Mouse (Mus musculus): ENCODE measurements around the gene Klhl6. TPM values are rescaled to one million over a fixed set of nuclear protein-coding genes. Genes with fewer than 3 reads are reported as not detected.

Gene Klhl6
- total and polyA plus RNA-seq, 3 experiments: 5.3 to 5.4 (median 5.4) TPM

DNA sequence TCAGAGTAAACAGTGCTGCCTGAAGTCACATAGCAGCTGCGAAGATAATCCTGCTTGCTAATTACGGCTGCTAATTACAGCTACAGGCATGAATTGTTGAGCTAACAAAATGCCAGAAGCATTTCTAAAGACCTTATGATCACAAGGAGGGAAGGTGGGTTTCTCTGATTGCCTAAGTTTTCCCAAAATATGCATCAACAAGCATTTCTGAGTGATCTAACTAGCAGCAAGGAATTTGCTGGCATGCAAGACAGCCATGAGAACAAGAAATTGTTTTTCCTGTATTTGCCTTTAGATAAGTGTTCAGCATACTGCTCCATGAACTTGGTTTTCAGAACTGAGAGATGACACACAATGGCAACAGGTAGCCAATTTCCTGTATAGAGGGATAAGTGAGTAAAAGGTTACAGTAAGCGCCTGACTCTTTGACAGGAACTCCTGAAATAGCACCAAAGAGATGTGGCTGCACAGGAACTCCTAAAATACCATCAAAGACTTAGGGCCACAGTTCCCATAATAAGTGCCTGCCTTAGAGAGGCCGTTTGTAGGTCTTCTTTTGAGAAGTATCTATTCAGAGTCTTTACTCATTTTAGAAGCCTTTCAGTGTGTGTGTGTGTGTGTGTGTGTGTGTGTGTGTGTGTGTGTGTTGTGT lies 22.3 kb downstream of the Klhl6 start:
- intact Hi-C loops (cut with DNase I): loop anchor here (5.0 kb wide), 2 partner anchors 62 to 137 kb away; partner anchors contain the start of gene Klhl24

DNA sequence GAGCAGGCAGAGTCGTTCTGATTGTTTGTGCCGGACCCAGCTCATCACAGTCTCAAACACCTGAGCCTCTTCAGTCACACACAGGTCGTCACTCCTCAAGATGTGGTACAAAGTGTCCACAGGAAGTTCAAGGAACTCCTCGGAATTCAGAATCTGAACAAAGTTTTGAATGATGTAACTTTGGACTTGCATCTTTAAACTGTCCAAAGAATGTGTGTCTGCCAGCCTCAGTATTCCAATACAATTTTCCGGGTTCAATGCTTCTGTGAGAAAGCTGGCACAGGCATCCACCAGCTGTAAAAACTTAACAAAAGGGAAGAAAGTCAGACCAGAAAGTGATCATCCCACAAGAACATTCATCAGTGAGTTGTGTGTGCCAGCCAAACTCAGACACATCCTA lies 25.8 kb downstream of the Klhl6 start:
- TF ChIP-seq EP300 (IDR thresholded peaks at IDR 0.05; ENCODE audit: insufficient read depth, low read depth, low read length) (no peak), CTCF (IDR thresholded peaks at IDR 0.05) (no peak), POLR2A (IDR thresholded peaks at IDR 0.05; ENCODE audit: insufficient read depth, low read depth, low read length) (no peak)
- WGBS: 72% methylated on average over 5 of the region's 5 CpGs
- no peak overlapping the region for H3K9ac ChIP-seq (ENCODE audit: low read depth, low read length)
- intact Hi-C loops (cut with DNase I): no loop called here
- H3K27ac ChIP-seq: no peak overlapping the region
- peaks cover 17% of the 10 kb centered on the region for H3K36me3 ChIP-seq (ENCODE audit: control insufficient read depth, insufficient read depth, low read length)
- no peaks in the 10 kb centered on the region for H3K79me2 ChIP-seq (replicated peaks; ENCODE audit: control insufficient read depth, insufficient read depth, low read length)
- DNase-seq: no peak
- H3K27me3 ChIP-seq (ENCODE audit: control insufficient read depth, insufficient read depth, low read length): no peaks in the 10 kb centered on the region
- H3K4me1 ChIP-seq (ENCODE audit: control insufficient read depth, insufficient read depth, low read length): peaks cover 6% of the 10 kb centered on the region
- no peak overlapping the region for H3K4me3 ChIP-seq

More for the DNA sequence above, 22.3 kb downstream of the Klhl6 start:
- TF ChIP-seq EP300 (IDR thresholded peaks at IDR 0.05; ENCODE audit: insufficient read depth, low read depth, low read length) (no peak), CTCF (IDR thresholded peaks at IDR 0.05) (no peak)
- peaks cover 31% of the 10 kb centered on the region for H3K36me3 ChIP-seq (ENCODE audit: control insufficient read depth, insufficient read depth, low read length)
- peaks cover 3% of the 10 kb centered on the region; the same call in 1 of the 2 replicates for H3K79me2 ChIP-seq (replicated peaks; ENCODE audit: control insufficient read depth, insufficient read depth, low read length)
- H3K4me3 ChIP-seq: no peak overlapping the region
- H3K9ac ChIP-seq (ENCODE audit: low read depth, low read length): no peak overlapping the region
- no peak for DNase-seq
- WGBS: 13% methylated on average over 4 of the region's 4 CpGs
- no peaks in the 10 kb centered on the region for H3K27me3 ChIP-seq (ENCODE audit: control insufficient read depth, insufficient read depth, low read length)
- peaks cover 14% of the 10 kb centered on the region for H3K4me1 ChIP-seq (ENCODE audit: control insufficient read depth, insufficient read depth, low read length)
- peak overlapping the region; percentile 59 for H3K27ac ChIP-seq

DNA sequence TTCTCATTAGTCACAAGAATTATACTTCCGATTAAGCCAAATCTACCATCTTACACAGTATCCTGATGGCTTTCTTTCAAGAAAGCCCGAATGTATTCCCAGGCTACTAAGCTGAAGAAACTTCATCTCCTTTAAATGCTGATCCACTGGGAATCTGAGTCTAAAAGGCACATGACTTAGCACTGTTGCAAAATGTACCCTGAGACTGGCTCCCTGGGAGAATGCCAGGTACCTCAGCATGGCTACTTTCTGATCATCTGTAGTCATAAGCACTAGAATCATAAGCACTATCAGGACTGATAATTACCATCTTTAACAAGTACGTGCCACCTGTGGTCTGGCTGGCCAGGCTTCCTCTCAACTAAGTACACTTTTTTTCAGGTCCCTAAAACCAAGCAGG lies 35.5 kb downstream of the Klhl6 start:
- H3K27ac ChIP-seq: no peak overlapping the region
- no peaks in the 10 kb centered on the region for H3K79me2 ChIP-seq (replicated peaks; ENCODE audit: control insufficient read depth, insufficient read depth, low read length)
- H3K36me3 ChIP-seq (ENCODE audit: control insufficient read depth, insufficient read depth, low read length): peaks cover 14% of the 10 kb centered on the region
- H3K4me3 ChIP-seq: no peak overlapping the region
- H3K4me1 ChIP-seq (ENCODE audit: control insufficient read depth, insufficient read depth, low read length): peaks cover 8% of the 10 kb centered on the region
- H3K9ac ChIP-seq (ENCODE audit: low read depth, low read length): no peak overlapping the region
- no peak for DNase-seq
- 87% methylated on average over 3 of the region's 3 CpGs for WGBS
- intact Hi-C loops (cut with DNase I): no loop called here
- no peaks in the 10 kb centered on the region for H3K27me3 ChIP-seq (ENCODE audit: control insufficient read depth, insufficient read depth, low read length)
- TF ChIP-seq EP300 (IDR thresholded peaks at IDR 0.05; ENCODE audit: insufficient read depth, low read depth, low read length) (no peak), POLR2A (IDR thresholded peaks at IDR 0.05; ENCODE audit: insufficient read depth, low read depth, low read length) (no peak), CTCF (IDR thresholded peaks at IDR 0.05) (no peak)

DNA sequence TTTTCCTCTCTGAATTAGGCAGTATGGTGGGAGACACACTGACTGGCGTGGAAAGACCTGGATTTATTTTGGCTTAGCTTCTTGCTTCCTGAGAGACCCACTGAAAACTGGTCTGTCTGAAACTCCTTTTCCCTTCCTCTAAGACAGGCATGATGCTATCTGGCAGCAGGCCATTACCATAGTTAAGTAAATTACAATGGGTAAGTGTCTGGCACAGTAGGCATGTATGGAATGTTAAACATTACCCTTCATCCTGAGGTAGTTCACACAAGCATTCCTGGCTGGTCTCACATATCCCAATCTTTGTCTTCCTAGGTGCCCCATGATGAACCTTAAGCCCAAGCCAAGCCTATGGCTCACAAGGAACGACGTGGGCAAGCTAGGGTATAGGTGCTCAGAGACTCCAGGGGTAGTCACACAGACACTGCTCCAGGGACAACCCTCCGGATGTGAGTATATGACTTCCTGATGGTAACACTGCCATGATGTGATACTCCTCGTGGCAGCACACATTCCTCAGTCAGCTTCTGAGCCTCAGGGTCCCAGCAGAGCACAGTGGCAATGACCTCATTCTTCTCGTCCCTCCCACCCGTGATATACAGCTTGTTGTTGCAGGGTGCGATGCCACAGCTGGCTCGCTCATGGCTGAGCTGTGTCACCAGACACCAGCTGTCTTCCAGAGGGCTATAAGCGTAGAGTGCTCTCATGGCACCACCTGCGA lies 36.1 kb downstream of the Klhl6 start:
- 54% methylated on average over 11 of the region's 11 CpGs for WGBS

DNA sequence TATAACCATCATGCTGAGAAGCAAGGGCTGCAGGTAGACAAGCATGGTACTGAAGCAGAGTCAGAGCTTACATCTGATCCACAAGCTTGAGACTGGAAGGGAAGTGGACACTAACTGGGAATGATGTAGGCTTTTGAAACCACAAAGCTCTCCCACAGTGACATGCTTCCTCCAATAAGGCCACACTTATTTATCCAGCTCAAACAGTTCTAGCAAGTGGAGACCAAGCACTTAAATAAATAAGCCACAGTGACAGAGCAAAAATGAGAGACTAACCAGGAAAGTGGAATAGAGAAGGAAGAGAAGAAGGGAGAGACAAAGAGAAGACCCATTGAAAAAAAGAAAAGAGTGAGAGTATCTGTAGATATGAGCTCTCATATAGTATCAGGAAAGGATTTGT lies 62.0 kb downstream of the Klhl6 start:
- no peak for DNase-seq
- Histone ChIP-seq H3K36me3 (ENCODE audit: control insufficient read depth, insufficient read depth, low read length) (no peaks in the 10 kb centered on the region), H3K79me2 (replicated peaks; ENCODE audit: control insufficient read depth, insufficient read depth, low read length) (no peaks in the 10 kb centered on the region), H3K27me3 (ENCODE audit: control insufficient read depth, insufficient read depth, low read length) (no peaks in the 10 kb centered on the region), H3K4me3 (no peak overlapping the region), H3K9ac (ENCODE audit: low read depth, low read length) (no peak overlapping the region), H3K4me1 (ENCODE audit: control insufficient read depth, insufficient read depth, low read length) (no peaks in the 10 kb centered on the region), H3K27ac (no peak overlapping the region)
- TF ChIP-seq CTCF (IDR thresholded peaks at IDR 0.05): no peak
- TF ChIP-seq POLR2A (IDR thresholded peaks at IDR 0.05; ENCODE audit: insufficient read depth, low read depth, low read length): no peak
- no peak for TF ChIP-seq EP300 (IDR thresholded peaks at IDR 0.05; ENCODE audit: insufficient read depth, low read depth, low read length)
- intact Hi-C loops (cut with DNase I): no loop called here

More for the DNA sequence above, 36.1 kb downstream of the Klhl6 start:
- Histone ChIP-seq H3K9ac (ENCODE audit: low read depth, low read length) (no peak overlapping the region), H3K36me3 (ENCODE audit: control insufficient read depth, insufficient read depth, low read length) (peaks cover 14% of the 10 kb centered on the region), H3K4me1 (ENCODE audit: control insufficient read depth, insufficient read depth, low read length) (peaks cover 8% of the 10 kb centered on the region), H3K27me3 (ENCODE audit: control insufficient read depth, insufficient read depth, low read length) (no peaks in the 10 kb centered on the region), H3K4me3 (no peak overlapping the region), H3K27ac (no peak overlapping the region; the same call in 1 of the 2 replicates), H3K79me2 (replicated peaks; ENCODE audit: control insufficient read depth, insufficient read depth, low read length) (no peaks in the 10 kb centered on the region)
- TF ChIP-seq EP300 (IDR thresholded peaks at IDR 0.05; ENCODE audit: insufficient read depth, low read depth, low read length) (no peak), POLR2A (IDR thresholded peaks at IDR 0.05; ENCODE audit: insufficient read depth, low read depth, low read length) (no peak), CTCF (IDR thresholded peaks at IDR 0.05) (no peak)
- DNase-seq: no peak
- intact Hi-C loops (cut with DNase I): no loop called here

GRCm38 (mm10) chr16:19918286-19918685 lies 64.6 kb downstream of the Klhl6 start:
- H3K9ac ChIP-seq (ENCODE audit: low read depth, low read length): no peak overlapping the region
- no peaks in the 10 kb centered on the region for H3K27me3 ChIP-seq (ENCODE audit: control insufficient read depth, insufficient read depth, low read length)
- no peaks in the 10 kb centered on the region for H3K36me3 ChIP-seq (ENCODE audit: control insufficient read depth, insufficient read depth, low read length)
- H3K79me2 ChIP-seq (replicated peaks; ENCODE audit: control insufficient read depth, insufficient read depth, low read length): no peaks in the 10 kb centered on the region
- no peaks in the 10 kb centered on the region for H3K4me1 ChIP-seq (ENCODE audit: control insufficient read depth, insufficient read depth, low read length)
- no peak overlapping the region for H3K27ac ChIP-seq
- no peak overlapping the region for H3K4me3 ChIP-seq
- DNase-seq: no peak
- intact Hi-C loops (cut with DNase I): no loop called here
- TF ChIP-seq CTCF (IDR thresholded peaks at IDR 0.05): no peak
- no peak for TF ChIP-seq EP300 (IDR thresholded peaks at IDR 0.05; ENCODE audit: insufficient read depth, low read depth, low read length)
- no peak for TF ChIP-seq POLR2A (IDR thresholded peaks at IDR 0.05; ENCODE audit: insufficient read depth, low read depth, low read length)
- 81% methylated on average over 1 of the region's 1 CpGs for WGBS

Data from heart, adult 2 months (tissue).